Mouse (Mus musculus): ENCODE measurements around the gene Tbx6. TPM values are rescaled to one million over a fixed set of nuclear protein-coding genes. Genes with fewer than 3 reads are reported as not detected.

Gene Tbx6
- total and polyA plus RNA-seq, 2 experiments from 2014 or later: 0.16 to 0.21 TPM

- DNase-seq (ENCODE audit: low spot score) (no peak), ATAC-seq (ENCODE audit: low FRiP score) (no peak)
- TF ChIP-seq CTCF (IDR thresholded peaks at IDR 0.05): no peak
- no peak overlapping the region for H3K4me3 ChIP-seq (ENCODE audit: low read depth, low read length)
- H3K4me2 ChIP-seq (ENCODE audit: low read depth, low read length, poor library complexity, severe bottlenecking): no peak overlapping the region
- no peaks in the 10 kb centered on the region for H3K27me3 ChIP-seq (ENCODE audit: insufficient read depth, low read length)
- no peaks in the 10 kb centered on the region for H3K9me3 ChIP-seq (ENCODE audit: low read length)
- 0 out of 2 replicates have a peak overlapping the region, but pooled peaks have one; percentile 74 for H3K9ac ChIP-seq (replicated peaks; ENCODE audit: low read length, poor library complexity, severe bottlenecking)
- H3K4me1 ChIP-seq (ENCODE audit: insufficient read depth, low read length): peaks cover 12% of the 10 kb centered on the region
- 97% methylated on average over 16 of the region's 16 CpGs for WGBS
- H3K27ac ChIP-seq (ENCODE audit: low read depth, low read length): no peak overlapping the region
- peaks cover 6% of the 10 kb centered on the region; the same call in 1 of the 2 replicates for H3K36me3 ChIP-seq (ENCODE audit: insufficient read depth, low read length)
Observed at GRCm38 (mm10) chr7:126801057-126801422, 19.8 kb downstream of the Tbx6 start.

GRCm38 (mm10) chr7:126802134-126802889 lies 21.0 kb downstream of the Tbx6 start:
- H3K9me3 ChIP-seq (ENCODE audit: low read length): no peaks in the 10 kb centered on the region
- H3K27ac ChIP-seq (ENCODE audit: low read depth, low read length): no peak overlapping the region
- no peak overlapping the region for H3K4me3 ChIP-seq (ENCODE audit: low read depth, low read length)
- peaks cover 12% of the 10 kb centered on the region for H3K4me1 ChIP-seq (ENCODE audit: insufficient read depth, low read length)
- no peak for ATAC-seq (ENCODE audit: low FRiP score)
- TF ChIP-seq CTCF (IDR thresholded peaks at IDR 0.05): no peak
- H3K4me2 ChIP-seq (ENCODE audit: low read depth, low read length, poor library complexity, severe bottlenecking): no peak overlapping the region
- no peaks in the 10 kb centered on the region for H3K27me3 ChIP-seq (ENCODE audit: insufficient read depth, low read length)
- no peak for DNase-seq (ENCODE audit: low spot score)
- H3K9ac ChIP-seq (replicated peaks; ENCODE audit: low read length, poor library complexity, severe bottlenecking): no peak overlapping the region
- peaks cover 4% of the 10 kb centered on the region; the same call in 1 of the 2 replicates for H3K36me3 ChIP-seq (ENCODE audit: insufficient read depth, low read length)
- 89% methylated on average over 11 of the region's 11 CpGs for WGBS

- Histone ChIP-seq H3K4me2 (ENCODE audit: low read depth, low read length, poor library complexity, severe bottlenecking) (no peak overlapping the region), H3K27ac (ENCODE audit: low read depth, low read length) (no peak overlapping the region), H3K9ac (replicated peaks; ENCODE audit: low read length, poor library complexity, severe bottlenecking) (no peak overlapping the region), H3K4me3 (ENCODE audit: low read depth, low read length) (no peak overlapping the region), H3K4me1 (ENCODE audit: insufficient read depth, low read length) (peaks cover 13% of the 10 kb centered on the region), H3K27me3 (ENCODE audit: insufficient read depth, low read length) (no peaks in the 10 kb centered on the region), H3K9me3 (ENCODE audit: low read length) (no peaks in the 10 kb centered on the region), H3K36me3 (ENCODE audit: insufficient read depth, low read length) (peaks cover 4% of the 10 kb centered on the region; the same call in 1 of the 2 replicates)
- TF ChIP-seq CTCF (IDR thresholded peaks at IDR 0.05): no peak
- DNase-seq (ENCODE audit: low spot score) (no peak), ATAC-seq (ENCODE audit: low FRiP score) (no peak)
- WGBS: 93% methylated on average over 6 of the region's 6 CpGs
Observed at GRCm38 (mm10) chr7:126803181-126803580, 21.9 kb downstream of the Tbx6 start.

DNA sequence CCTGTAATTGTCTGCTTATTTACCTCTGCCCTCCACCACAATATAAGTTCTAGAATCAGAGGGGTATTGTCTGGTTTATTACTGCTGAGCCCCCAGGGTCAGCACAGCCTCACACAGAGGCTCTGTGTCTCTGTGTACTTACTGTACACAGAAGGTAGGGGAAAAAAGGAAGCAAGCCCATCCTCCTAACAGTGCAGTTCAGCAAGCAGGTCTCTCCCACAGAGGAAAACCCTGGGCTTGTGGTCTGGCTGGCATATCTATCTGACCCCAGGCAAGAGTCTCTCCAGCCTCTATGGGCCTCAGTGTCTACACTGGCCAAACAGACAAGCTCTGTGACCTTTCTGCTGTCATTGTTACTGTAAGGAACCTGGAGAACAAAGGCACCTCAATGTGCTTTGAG lies 22.5 kb downstream of the Tbx6 start:
- Histone ChIP-seq H3K27ac (ENCODE audit: low read depth, low read length) (no peak overlapping the region), H3K4me1 (ENCODE audit: insufficient read depth, low read length) (peaks cover 14% of the 10 kb centered on the region), H3K4me2 (ENCODE audit: low read depth, low read length, poor library complexity, severe bottlenecking) (no peak overlapping the region), H3K4me3 (ENCODE audit: low read depth, low read length) (no peak overlapping the region), H3K36me3 (ENCODE audit: insufficient read depth, low read length) (peaks cover 4% of the 10 kb centered on the region; the same call in 1 of the 2 replicates), H3K9ac (replicated peaks; ENCODE audit: low read length, poor library complexity, severe bottlenecking) (no peak overlapping the region), H3K9me3 (ENCODE audit: low read length) (no peaks in the 10 kb centered on the region), H3K27me3 (ENCODE audit: insufficient read depth, low read length) (no peaks in the 10 kb centered on the region)
- DNase-seq (ENCODE audit: low spot score) (no peak), ATAC-seq (ENCODE audit: low FRiP score) (no peak)
- no peak for TF ChIP-seq CTCF (IDR thresholded peaks at IDR 0.05)

DNA sequence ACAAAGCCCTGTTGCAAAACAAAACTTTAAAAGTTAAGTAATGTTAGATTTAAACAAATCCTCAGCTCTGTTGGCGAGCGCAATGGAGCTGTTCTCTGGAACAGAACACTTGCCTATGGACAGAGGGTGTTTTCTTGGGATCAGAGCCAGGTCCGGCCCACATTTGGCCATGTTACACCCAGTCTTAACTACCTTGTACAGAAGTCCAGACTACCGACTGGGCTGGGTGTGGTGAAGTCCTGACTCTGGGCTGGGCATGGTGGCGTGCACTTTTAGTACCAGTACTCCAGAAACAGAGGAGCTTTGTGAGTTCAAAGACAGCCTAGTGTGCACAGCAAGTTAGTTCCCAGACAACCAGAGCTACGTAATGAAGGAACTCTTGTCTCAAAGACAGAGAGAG lies 25.7 kb downstream of the Tbx6 start:
- H3K4me2 ChIP-seq (ENCODE audit: low read depth, low read length, poor library complexity, severe bottlenecking): no peak overlapping the region
- H3K36me3 ChIP-seq (ENCODE audit: insufficient read depth, low read length): peaks cover 4% of the 10 kb centered on the region; the same call in 1 of the 2 replicates
- H3K27me3 ChIP-seq (ENCODE audit: insufficient read depth, low read length): no peaks in the 10 kb centered on the region
- WGBS: 88% methylated on average over 6 of the region's 6 CpGs
- no peak for ATAC-seq (ENCODE audit: low FRiP score)
- no peak overlapping the region for H3K9ac ChIP-seq (replicated peaks; ENCODE audit: low read length, poor library complexity, severe bottlenecking)
- H3K4me3 ChIP-seq (ENCODE audit: low read depth, low read length): no peak overlapping the region
- H3K4me1 ChIP-seq (ENCODE audit: insufficient read depth, low read length): peaks cover 6% of the 10 kb centered on the region; the same call in 1 of the 2 replicates
- H3K27ac ChIP-seq (ENCODE audit: low read depth, low read length): no peak overlapping the region
- H3K9me3 ChIP-seq (ENCODE audit: low read length): no peaks in the 10 kb centered on the region
- no peak for TF ChIP-seq CTCF (IDR thresholded peaks at IDR 0.05)
- DNase-seq (ENCODE audit: low spot score): no peak

- Histone ChIP-seq H3K9me3 (ENCODE audit: low read length) (no peaks in the 10 kb centered on the region), H3K9ac (replicated peaks; ENCODE audit: low read length, poor library complexity, severe bottlenecking) (no peak overlapping the region), H3K4me2 (ENCODE audit: low read depth, low read length, poor library complexity, severe bottlenecking) (no peak overlapping the region), H3K4me3 (ENCODE audit: low read depth, low read length) (no peak overlapping the region), H3K36me3 (ENCODE audit: insufficient read depth, low read length) (peaks cover 4% of the 10 kb centered on the region; the same call in 1 of the 2 replicates), H3K4me1 (ENCODE audit: insufficient read depth, low read length) (peaks cover 6% of the 10 kb centered on the region; the same call in 1 of the 2 replicates), H3K27me3 (ENCODE audit: insufficient read depth, low read length) (no peaks in the 10 kb centered on the region), H3K27ac (ENCODE audit: low read depth, low read length) (no peak overlapping the region)
- 82% methylated on average over 4 of the region's 4 CpGs for WGBS
- no peak for TF ChIP-seq CTCF (IDR thresholded peaks at IDR 0.05)
- DNase-seq (ENCODE audit: low spot score) (no peak), ATAC-seq (ENCODE audit: low FRiP score) (no peak)
Observed at GRCm38 (mm10) chr7:126807405-126807804, 26.1 kb downstream of the Tbx6 start.

Measured in midbrain, postnatal 0 days (tissue).